ENCODE assay signal across 26 mouse cellular contexts in genomic region chr9:41337375-41337774, GRCm38 (mm10).
"Had no signal": no experiment of that assay in that cellular context is flagged by ENCODE, and none has a peak within 500 bp of the region (broad histone marks: within the 10 kb centered on the region; RNA-seq: fewer than 3 reads in every experiment).

No protein-coding gene starts in this region.

- H3K27me3 ChIP-seq: heart, embryonic 13.5 days; heart, embryonic 15.5 days; hindbrain, embryonic 13.5 days; hindbrain, embryonic 15.5 days; kidney, embryonic 15.5 days; limb, embryonic 12.5 days had no signal

- H3K9me3 ChIP-seq: heart, embryonic 13.5 days; heart, embryonic 15.5 days; hindbrain, embryonic 13.5 days; hindbrain, embryonic 15.5 days; kidney, embryonic 15.5 days; limb, embryonic 10.5 days; limb, embryonic 12.5 days had no signal

- H3K4me3 ChIP-seq: heart, adult 2 months; heart, embryonic 13.5 days; heart, embryonic 15.5 days; hindbrain, embryonic 13.5 days; hindbrain, embryonic 15.5 days; kidney, embryonic 15.5 days; left cerebral cortex, adult 2 months; limb, embryonic 10.5 days; limb, embryonic 12.5 days had no signal

- H3K36me3 ChIP-seq: heart, embryonic 13.5 days; heart, embryonic 15.5 days; hindbrain, embryonic 13.5 days; hindbrain, embryonic 15.5 days; kidney, embryonic 15.5 days; limb, embryonic 10.5 days; limb, embryonic 12.5 days had no signal

- H3K4me2 ChIP-seq: heart, embryonic 11.5 days; heart, embryonic 13.5 days; heart, embryonic 15.5 days; hindbrain, embryonic 13.5 days; hindbrain, embryonic 15.5 days; kidney, embryonic 15.5 days; limb, embryonic 12.5 days had no signal

- H3K27ac ChIP-seq: heart, adult 2 months; heart, embryonic 13.5 days; heart, embryonic 15.5 days; hindbrain, embryonic 13.5 days; hindbrain, embryonic 15.5 days; hindbrain, postnatal 0 days; kidney, embryonic 15.5 days; kidney, postnatal 0 days; left cerebral cortex, adult 2 months; limb, embryonic 10.5 days; limb, embryonic 12.5 days had no signal

- DNase-seq: gastrocnemius, postnatal 14 days; gastrocnemius, postnatal 36 days; heart, adult 11 months; heart, adult 2 months; heart, postnatal 14 days; heart, postnatal 36 days; kidney, adult 11 months; kidney, adult 2 months; kidney, adult 9 months; kidney, postnatal 14 days; kidney, postnatal 36 days; layer of hippocampus, adult 9-11 months; layer of hippocampus, postnatal 36 days; liver had no signal

- H3K9ac ChIP-seq: heart, embryonic 13.5 days; heart, embryonic 15.5 days; hindbrain, embryonic 13.5 days; hindbrain, embryonic 15.5 days; kidney, embryonic 15.5 days; limb, embryonic 12.5 days had no signal

- ATAC-seq: hindbrain, postnatal 0 days; intestine, embryonic 16.5 days had no signal
